Mouse (Mus musculus) erythroid progenitor cell, adult 5-6 weeks (primary cell): ENCODE data around the gene Cdh23. TPM values are rescaled to one million over a fixed set of nuclear protein-coding genes. Genes with fewer than 3 reads are reported as not detected.

Source experiments
- ATAC-seq: replicated peaks from 2 replicates; pipeline ENCODE4 v1.8.0; 2016; ENCODE audit warnings: moderate number of reproducible peaks, mild to moderate bottlenecking, moderate TSS enrichment, inconsistent platforms; ENCODE audit not compliant: poor library complexity, low FRiP score, severe bottlenecking
- total RNA-seq, 2 experiments: library from RNA; stranded (forward) in 1 of 2; stranded (reverse) in 1 of 2; fragments of 150-400 nt in 1 of 2; fragments of 186-747, 209-891 nt in 1 of 2; gene quantifications; 2 replicates each; pipeline versions ENCODE4 v1.2.3 to v1.2.4; 2015 to 2017; ENCODE audit warnings: low replicate concordance in 2 of 2

The Cdh23 gene
- total RNA-seq, 2 experiments from 2014 or later = not detected

DNA sequence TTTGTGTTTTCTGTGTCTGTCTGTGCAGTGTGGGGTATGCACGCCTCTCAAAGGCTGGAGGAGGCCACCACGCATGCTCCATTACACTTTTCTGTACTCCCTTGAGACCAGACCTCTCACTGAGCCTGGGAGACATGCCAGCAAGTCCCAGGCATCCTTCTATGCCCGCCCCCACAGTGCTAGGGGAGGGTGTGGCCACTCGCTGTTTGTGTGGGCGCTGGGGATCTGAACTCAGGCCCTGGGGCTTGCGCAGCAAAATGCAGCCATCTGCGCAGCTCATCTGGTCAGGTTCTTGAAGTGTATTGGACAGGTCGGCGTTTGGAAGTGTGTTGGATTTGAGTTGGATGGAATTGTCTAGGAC lies 416.4 kb downstream of the Cdh23 start:
- no peak for ATAC-seq

DNA sequence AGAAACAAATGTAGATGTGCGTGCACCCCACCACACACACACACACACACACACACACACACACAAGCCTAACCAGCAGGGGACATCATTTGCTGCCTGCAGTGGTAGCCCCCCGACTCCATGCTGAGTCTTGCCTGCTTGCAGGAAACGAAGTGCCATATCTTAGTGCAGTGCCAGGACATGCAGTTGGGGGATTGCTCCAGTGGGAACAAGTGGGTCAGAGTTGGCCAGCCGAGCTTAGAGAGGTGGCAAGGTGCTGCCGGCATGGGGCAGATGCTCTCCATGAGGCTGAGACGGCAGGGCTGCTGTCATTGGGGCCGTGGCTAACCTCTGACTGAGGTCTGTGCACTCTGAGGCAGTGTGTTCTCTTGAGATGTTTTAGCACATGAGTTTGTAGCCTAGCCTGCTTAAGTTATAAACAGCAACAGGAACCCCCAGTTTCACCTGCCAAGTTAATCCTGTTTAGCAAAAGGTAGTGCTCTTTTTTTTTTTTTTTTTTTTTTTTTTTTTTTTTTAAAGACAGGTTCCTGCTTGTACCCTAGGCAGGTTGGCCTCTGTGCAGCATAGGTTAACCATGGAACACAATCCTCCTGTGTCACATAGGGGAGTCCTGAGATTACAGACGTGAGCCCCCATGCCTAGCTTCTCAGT lies 416.9 kb downstream of the Cdh23 start:
- ATAC-seq = no peak

DNA sequence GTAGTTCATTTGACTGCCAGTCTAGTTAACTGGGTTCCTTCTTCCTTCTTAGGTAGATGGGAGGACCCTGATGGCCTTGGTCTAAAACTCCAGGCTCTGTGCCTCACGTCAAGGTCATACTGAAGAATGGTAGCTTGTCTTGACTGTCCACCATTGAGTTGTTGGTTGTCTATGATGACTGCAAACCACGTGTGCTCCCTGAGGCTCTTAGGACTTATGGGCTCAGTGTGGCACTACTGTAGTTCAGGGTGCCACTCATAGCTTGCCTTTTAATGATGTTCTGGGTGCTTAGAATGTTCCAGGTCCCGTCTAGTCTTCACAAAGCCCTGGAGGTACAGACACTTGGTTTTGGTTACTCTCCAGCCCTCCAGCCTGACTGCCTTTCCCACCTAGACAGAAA lies 417.5 kb downstream of the Cdh23 start:
- no peak for ATAC-seq

DNA sequence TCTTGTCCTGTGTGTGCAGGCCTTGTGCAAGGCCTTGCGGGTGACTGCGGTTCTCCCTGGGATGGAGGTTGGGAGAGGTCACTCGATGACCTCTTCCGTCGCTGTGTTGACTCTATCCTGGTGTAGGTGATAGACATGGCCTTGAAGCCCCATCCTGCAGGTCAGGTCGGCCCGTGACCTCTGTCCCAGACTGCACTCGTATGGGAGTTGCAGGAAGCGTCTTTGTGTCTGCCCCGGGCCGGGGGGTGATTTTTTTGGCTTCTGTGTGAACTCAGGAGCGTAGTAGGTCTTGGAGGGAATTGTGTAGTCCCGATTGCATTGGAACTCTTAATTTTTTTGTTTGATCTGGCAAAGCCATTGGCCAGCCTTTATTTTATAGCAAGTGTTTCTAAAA lies 418.3 kb downstream of the Cdh23 start:
- peak; percentile 48; the same call in 1 of the 2 replicates for ATAC-seq

DNA sequence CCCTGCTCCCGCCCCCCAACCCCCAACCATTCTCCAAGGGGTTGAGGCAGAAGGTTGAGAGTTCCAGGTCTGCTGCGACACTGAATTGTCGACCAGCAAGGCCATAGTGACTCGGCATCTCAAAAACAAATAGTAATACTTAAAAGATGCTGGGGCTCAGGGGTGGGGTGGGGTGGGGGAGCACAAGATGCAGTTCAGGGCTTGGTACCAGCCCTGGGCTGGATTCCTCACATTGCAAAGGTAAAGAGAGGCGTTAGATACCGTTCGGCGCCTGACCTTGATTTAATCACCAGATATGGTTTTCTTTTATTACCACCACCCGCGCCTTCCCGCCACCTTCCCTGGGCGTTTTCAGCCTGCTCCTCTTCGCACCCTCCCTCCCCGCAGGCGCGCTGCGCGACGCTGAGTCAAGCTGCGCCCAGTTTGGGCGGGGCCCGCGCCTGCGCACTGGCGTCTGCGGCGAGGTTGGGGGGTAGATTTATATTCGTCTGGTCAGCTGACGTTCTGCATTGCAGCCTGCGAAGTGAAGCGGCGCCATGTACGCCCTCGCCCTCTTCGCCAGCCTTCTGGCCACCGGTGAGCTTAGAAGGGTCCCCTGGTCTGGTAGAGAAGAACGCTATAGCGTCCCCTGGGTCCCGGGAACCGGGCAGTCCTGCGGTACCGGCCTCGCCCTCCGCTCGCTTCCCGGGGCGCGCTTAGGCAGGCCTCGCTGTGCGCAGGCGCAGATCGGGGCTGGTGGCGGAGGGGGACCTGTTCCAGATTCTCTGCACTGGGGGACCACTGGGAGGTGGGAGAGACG lies 418.9 kb downstream of the Cdh23 start, which contains the start of gene Psap:
Gene Psap (plus strand): TSS at position 421 of the 799 bp plus-strand sequence.
- peak; percentile 93 for ATAC-seq

DNA sequence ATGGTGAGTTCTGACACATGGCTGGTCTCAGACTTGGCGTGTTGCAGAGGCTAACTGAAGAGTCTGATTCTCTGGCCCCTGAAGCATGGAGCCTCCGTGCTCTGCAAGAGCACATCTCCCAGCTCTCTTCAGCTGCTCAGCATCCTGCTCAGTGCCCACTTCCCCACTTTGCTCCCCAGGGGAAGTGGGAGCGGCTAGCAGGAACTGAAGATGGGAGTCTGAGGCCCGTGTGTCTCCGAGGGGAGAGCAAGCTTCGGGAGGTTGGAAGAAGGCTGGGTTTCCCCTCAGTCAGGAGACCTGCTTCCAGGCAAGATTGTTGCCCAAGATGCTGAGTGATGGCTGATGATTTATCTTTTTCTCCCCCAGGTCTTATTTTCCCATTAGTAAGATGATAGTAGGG lies 422.9 kb downstream of the Cdh23 start:
- ATAC-seq = no peak

DNA sequence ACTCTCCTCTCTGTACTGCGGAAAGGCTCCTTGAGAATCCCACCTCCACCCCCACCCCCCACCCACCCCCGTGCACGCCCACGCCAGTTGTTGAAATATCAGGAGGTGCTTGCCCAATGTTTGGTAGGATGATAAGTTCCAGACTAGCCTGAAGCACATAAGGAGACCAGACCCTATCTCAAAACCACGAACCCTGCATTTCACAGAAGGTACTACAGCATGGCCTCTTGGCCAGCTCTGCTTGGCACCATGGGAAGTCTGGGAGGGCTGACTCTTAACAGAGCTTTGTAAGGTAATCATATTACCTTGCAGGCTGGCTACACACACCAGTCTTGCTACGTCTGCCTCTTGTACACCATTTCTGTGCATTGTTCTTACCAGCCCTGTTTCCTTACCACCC lies 424.0 kb downstream of the Cdh23 start:
- ATAC-seq = no peak

DNA sequence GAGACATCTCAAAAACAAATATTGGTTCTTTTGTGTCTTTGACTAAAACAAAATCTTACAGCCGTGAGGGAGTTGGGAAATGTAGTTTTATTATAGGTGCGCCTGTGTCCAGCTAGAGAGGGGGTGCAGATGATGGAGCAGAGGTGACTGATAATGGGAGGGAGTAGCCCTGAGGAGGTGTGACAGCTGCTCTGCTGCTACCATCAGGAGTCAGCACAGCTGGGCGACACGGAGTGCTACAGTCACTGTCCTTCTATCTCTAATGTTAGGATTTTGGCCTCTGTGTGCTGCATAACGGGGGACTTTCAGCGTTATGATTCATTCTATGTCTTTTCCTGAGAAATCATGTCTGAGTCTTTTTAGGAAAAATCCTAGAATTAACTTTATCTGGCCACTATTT lies 425.3 kb downstream of the Cdh23 start:
- ATAC-seq = no peak

DNA sequence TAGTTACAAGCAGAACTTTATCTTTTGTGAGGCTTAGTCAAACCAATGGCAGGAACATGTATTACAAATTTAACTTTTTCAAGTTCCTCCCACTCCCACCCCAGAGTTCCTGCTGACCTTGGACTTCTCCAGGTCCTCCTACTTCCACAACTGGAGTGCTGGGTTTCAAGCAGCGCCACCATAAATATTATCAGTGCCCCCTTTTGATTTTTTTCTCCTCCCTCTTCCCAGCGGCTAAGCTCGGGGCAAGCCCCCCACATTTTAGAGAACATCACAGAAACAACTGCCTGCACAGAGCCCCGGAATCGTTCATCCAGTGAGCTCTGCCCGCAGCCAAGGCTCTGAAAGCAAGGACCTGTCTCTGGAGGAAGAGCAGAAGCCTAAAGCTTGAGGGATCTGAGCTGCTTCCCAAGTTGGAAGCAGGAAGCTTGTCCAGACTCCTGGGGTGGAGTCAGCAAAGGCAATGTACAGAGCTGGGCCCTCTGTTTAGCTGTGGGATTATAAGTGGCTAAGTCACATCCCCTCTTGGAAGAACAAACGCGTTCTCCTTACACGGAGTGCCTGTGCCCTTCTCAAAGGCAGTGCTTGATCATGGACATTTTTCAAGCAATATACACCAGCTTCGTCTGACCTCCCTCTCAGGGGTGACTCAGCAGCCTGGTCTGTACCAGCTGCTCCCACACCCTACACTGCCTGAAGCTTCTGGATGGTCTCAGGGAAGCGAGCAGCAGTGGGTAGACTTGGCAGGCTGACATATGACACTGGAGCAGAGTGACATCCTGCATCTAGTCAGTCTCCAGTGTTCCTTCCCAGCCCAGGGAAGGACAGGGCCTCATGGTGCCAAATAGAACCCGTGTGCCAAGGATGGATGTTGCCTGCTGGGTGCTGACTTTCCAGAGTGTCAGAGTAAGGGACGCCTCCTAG lies 426.9 kb downstream of the Cdh23 start:
- 0 out of 2 replicates have a peak, but pooled peaks have one; percentile 33 for ATAC-seq

DNA sequence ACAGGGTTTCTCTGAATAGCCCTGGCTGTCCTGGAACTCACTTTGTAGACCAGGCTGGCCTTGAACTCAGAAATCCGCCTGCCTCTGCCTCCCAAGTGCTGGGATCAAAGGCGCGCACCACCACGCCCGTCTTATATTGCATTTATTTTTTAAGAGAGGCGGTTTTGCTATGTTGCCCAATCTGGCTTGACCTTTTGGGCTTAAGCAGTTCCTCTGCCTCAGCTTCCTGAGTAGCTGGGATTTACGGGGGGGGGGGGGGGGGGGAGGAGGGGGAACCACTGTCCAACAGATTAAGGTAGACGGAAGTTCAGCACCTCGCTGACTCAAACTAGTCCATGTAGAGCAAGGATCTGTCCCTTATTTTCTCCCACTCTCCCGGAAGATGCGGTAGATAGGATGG lies 427.6 kb downstream of the Cdh23 start:
- ATAC-seq = no peak

DNA sequence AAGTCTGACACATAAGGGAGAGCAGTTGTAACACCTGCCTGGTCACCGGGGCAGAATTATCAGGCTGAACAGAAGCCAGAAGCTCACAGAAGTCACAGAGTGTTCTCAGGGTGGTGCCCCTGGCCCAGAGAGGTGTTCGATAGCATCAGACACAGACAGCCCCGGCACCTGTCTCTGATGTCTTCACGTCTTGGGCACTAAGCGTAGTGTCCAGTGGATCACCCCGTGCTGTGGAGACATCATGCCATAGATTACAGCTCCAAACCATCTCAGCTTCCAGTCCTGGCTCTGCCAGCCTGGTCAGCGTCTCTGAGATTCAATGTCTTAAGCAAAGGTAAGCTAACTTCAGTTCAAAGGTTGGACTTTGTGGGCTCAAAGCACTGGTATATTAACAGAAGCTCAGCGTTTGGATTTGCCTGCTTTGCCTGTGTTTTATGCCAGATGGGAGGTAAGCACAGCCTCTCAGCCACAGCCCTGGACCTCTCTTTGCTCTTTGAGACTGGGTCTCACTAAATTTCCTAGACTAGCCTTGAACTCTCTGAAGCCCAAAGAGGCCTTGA lies 429.4 kb downstream of the Cdh23 start:
- no peak for ATAC-seq

DNA sequence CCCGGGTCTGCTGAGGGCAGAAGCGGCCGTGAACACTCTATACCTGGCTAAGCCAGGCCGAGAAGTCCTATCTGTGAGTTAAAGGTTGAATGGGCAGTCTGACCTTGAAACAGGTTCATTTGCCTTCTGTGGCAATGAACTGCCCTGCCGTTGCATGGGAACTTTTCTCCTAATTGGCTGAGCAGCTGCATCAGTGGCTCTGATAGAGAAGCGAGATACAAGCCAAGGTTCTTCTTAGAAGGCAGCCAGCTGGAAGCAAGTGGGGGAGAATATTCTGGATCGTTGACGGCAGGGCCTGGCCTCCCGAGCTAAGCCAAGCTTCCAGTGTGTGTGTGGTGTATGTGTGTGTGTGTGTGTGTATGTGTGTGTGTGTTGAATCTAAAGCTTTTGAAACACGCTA lies 431.0 kb downstream of the Cdh23 start:
- ATAC-seq = no peak

DNA sequence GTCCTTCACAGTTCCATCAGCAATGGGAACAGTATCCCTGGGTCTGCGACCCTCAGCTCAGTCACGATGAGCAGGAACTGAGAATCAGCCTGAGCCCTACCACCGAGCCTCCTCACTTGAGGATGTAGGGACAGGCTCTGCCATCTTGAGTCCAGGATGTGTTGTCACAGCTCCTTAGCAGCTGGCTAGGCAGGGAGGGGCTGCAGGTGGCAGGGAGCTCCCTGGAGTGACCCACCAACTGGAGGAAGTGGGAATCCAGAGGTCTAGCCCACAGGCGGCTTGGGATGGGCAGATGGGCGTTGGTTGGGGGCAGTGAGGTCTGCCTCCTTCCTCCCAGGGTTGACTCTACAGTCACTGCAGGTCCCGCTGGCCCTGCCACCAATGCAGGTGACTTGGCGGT lies 432.9 kb downstream of the Cdh23 start:
- ATAC-seq = no peak

DNA sequence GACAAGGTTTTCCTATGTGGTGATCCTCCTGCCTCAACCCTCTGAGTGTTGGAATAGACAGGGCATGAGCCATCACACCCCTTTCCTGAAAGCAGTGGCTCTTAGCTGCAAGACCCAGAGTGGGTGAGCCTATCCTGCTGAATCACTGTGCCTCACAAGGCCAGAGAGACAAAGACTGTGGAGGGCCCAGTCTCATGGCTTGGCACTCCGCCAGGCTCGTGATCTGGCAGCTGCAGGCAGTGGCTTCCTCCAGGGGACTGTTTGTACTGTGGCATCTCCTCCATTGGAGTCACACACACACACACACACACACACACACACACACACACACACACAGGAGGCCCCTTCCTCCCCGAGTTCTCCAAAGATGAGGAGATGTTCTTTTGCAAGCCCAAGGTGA lies 433.9 kb downstream of the Cdh23 start:
- ATAC-seq = no peak

DNA sequence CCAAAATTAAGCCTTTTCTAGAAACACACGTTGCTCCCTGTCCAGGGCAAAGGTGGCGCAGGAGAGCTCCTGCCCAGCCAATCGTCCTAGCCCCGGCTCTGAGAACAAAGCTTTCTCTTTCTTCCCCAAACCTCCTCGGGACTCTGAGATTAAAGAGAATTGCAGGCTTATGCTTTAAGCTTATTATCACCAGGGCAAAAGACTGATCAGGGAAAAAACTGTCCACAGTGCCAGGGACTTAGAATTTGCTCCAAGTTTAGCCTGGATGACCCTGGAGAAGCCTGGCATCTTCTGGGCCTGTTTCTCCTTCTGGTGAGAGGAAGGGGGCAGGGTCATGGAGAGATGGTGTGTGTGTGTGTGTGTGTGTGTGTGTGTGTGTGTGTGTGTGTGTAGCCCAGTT lies 434.8 kb downstream of the Cdh23 start:
- no peak for ATAC-seq

DNA sequence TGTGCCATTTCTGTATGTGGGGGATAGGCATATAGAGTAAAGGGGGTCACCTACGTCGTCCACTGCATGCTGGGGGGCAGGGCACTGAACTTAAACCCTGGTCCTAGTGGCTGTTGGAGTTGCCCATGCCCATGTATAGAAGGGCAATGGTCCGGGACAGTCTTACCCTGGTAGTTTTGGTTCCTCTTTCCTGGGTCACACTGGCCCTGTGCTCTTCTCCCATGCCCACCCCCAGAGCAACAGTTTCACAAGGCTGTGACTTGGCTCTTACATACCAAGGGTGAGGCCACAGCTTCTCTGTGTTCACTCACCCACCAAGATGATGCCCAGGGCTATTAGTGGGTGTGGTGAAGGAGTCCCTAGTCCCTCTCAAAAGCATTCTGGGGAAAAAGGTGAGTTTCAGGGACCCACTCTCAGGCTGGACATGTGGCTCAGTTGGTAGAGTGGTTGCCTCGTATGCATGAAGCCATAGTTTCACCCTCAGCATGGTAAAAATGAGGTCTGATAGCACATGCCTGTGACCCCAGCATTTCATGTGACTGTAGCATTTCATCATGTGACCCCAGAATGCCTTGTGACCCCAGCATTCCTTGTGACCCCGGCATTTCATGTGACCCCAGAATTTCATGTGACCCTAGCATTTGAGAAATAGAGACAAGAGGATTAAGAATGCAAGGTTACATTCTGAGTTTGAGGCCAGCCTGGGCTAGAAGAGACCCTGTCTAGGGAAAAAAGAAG lies 435.6 kb downstream of the Cdh23 start:
- ATAC-seq = no peak

DNA sequence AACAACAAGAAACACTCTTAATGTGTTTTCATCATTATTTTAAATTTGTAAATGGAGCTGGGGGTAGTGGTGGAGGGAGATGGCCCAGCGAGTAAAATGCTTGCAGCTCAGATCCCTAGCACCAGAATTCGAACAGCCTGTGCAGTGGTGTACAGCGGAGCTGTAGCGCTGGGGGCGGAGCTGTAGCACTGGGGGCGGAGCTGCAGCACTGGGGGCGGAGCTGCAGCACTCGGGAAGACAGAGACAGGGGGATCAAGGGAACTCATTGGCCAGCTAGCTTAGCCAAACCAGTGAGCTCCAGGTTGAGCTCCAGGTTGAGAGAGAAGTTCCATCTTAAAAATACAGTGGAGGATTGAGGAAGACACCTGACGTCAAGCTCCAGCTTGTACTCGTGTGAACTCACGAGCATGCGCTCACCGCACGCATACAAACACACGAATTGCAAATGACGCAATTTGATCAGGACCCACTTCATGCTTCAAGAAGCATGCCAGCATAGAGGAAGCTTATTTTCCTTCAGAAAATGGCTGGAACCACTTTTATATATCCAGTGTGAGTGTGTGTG lies 438.9 kb downstream of the Cdh23 start:
- 0 out of 2 replicates have a peak, but pooled peaks have one; percentile 36 for ATAC-seq

DNA sequence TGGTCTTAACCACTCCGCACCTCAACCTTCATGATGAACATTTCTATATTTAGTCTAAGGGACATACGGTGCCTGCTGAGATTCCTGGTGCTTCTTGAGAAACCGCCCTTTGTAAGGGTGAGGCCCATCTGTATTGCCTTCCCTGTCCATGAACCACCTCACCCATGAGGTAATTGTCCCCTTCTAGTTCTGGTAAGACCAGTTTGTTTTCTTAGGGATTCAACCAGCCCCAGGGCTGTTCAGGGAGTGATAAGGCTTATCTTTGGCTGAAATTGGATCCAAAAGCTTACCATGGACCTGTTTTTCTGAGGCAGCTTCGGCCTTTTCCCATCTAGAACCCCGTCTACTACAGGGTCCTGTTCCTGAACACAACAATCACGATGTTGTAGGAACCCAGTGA lies 440.2 kb downstream of the Cdh23 start:
- no peak for ATAC-seq
